Mouse (Mus musculus) heart, adult 2 months (tissue): ENCODE data around the gene Hist3h2ba. TPM values are rescaled to one million over a fixed set of nuclear protein-coding genes. Genes with fewer than 3 reads are reported as not detected.

ENCODE experiments used
- DNase-seq, 2 experiments: peaks; one replicate each; pipeline ENCODE4 v3.0.0; 2021
- H3K27ac ChIP-seq: fragments of 200-600 bp; 2 replicates; pipeline ENCODE4 v1.8.1; 2022
- H3K27me3 ChIP-seq: fragments of 200-500 bp; 2 replicates; pipeline ENCODE4 v1.6.1; 2012; ENCODE audit warnings: mild to moderate bottlenecking, low read length, inconsistent platforms, mixed read lengths; ENCODE audit not compliant: control insufficient read depth, insufficient read depth
- H3K36me3 ChIP-seq: fragments of 200-500 bp; 2 replicates; pipeline ENCODE4 v1.6.1; 2012; ENCODE audit warnings: low read length, inconsistent platforms; ENCODE audit not compliant: control insufficient read depth, insufficient read depth
- H3K4me1 ChIP-seq: fragments of 200-500 bp; 2 replicates; pipeline ENCODE4 v1.6.1; 2011; ENCODE audit warnings: low read length; ENCODE audit not compliant: control insufficient read depth, insufficient read depth
- H3K4me3 ChIP-seq: fragments of 200-600 bp; 2 replicates; pipeline ENCODE4 v1.8.1; 2022
- H3K79me2 ChIP-seq: fragments of 200-500 bp; replicated peaks from 2 replicates; pipeline ENCODE4 v1.6.1; 2012; ENCODE audit warnings: mild to moderate bottlenecking, inconsistent platforms, low read length, moderate library complexity, mixed read lengths; ENCODE audit not compliant: control insufficient read depth, insufficient read depth
- H3K9ac ChIP-seq: fragments of 200-500 bp; 2 replicates; pipeline ENCODE4 v1.6.1; 2012; ENCODE audit warnings: low read depth, mild to moderate bottlenecking, control low read depth, inconsistent platforms, low read length, mixed read lengths
- CTCF ChIP-seq: fragments of 200-600 bp; IDR thresholded peaks from 2 replicates; pipeline ENCODE4 v1.8.1; 2022; ENCODE audit warnings: antibody characterized with exemption, mild to moderate bottlenecking, moderate library complexity
- EP300 ChIP-seq: fragments of 200-500 bp; IDR thresholded peaks from 2 replicates; pipeline ENCODE4 v1.6.1; 2011; ENCODE audit warnings: low read depth, low read length, control low read depth; ENCODE audit not compliant: insufficient read depth
- POLR2A ChIP-seq: fragments of 200-500 bp; IDR thresholded peaks from 2 replicates; pipeline ENCODE4 v1.6.1; 2011; ENCODE audit warnings: mild to moderate bottlenecking, low read depth, low read length, control low read depth; ENCODE audit not compliant: insufficient read depth
- WGBS: fragments of 180-500 bp; shearing (Covaris S2); methylation state at CpG from one replicate; pipeline ENCODE4 v1.1.7; 2018; 5-methylcytosine and 5-hydroxymethylcytosine counted together
- intact Hi-C: fragments of 180-260 bp; cut with DNase I; formaldehyde crosslinking; loops from one replicate; pipeline ENCODE4 v1.15.1; 2025
- polyA plus RNA-seq: library from polyadenylated mRNA; depleted of rRNA; stranded (reverse); fragments of >200 nt; gene quantifications from 2 replicates; pipeline ENCODE4 v1.2.3, GENCODE M21; 2012
- total RNA-seq, 2 experiments: library from RNA; stranded (reverse); gene quantifications; 2 replicates each; pipeline ENCODE4 v1.2.3; 2021

The Hist3h2ba gene
- total and polyA plus RNA-seq, 3 experiments = 0.81 to 1.5 (median 1.1) TPM

DNA sequence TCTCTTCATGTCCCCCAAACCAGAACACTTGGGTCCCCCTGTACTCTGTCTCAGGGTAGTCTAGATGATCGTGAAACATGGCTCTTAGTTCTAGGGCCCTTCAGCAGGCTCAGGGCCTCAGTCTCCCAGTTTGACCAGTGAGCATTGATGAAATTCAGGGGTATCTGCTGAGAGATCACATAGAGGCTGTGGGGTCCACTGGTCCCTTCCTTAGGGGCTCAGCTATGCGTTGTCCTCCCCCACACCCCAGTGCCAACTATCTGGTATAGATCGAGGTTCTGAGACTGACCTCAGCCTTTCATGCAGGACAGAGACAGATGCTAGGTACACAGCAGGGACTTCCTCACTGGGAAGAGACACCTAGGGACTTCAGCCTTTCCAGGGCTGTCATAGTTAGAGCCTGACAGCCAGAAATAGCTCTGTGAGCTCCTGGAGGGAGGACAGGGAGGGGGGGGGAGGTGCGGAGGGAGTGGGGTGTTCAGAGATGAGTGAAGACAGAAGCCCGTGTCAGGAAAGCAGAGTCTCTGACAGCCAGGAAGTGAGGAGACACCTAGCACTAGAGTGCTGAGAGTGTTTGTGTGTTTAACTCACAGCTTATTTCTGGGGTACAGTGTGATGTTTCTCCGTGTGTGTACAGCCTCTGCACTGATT, 35.1 kb downstream of the Hist3h2ba start:
- DNase-seq = no peak
- 48% methylated on average over 6 of the region's 6 CpGs for WGBS
- Histone ChIP-seq H3K27ac (peak overlapping the region; percentile 77), H3K4me1 (peaks cover 32% of the 10 kb centered on the region), H3K9ac (0 out of 2 replicates have a peak overlapping the region, but pooled peaks have one; percentile 28), H3K79me2 (peaks cover 3% of the 10 kb centered on the region), H3K4me3 (no peak overlapping the region), H3K27me3 (no peaks in the 10 kb centered on the region), H3K36me3 (peaks cover 8% of the 10 kb centered on the region)
- TF ChIP-seq POLR2A = no peak
- peak; percentile 9; the same call in 1 of the 2 replicates for TF ChIP-seq EP300
- intact Hi-C loops = no loop called here

- no peak for TF ChIP-seq CTCF
- no peak for TF ChIP-seq POLR2A
- TF ChIP-seq EP300 = no peak
- intact Hi-C loops = no loop called here
- no peaks in the 10 kb centered on the region for H3K27me3 ChIP-seq
- WGBS = 86% methylated on average over 7 of the region's 7 CpGs
- H3K4me3 ChIP-seq = no peak overlapping the region
- DNase-seq = no peak
- H3K9ac ChIP-seq = no peak overlapping the region
- H3K36me3 ChIP-seq = peaks cover 8% of the 10 kb centered on the region
- H3K79me2 ChIP-seq = peaks cover 3% of the 10 kb centered on the region
- peaks cover 27% of the 10 kb centered on the region for H3K4me1 ChIP-seq
- peak overlapping the region; percentile 51 for H3K27ac ChIP-seq
Measured at GRCm38 (mm10) chr11:58984657-58985056, 35.9 kb downstream of the Hist3h2ba start.

DNA sequence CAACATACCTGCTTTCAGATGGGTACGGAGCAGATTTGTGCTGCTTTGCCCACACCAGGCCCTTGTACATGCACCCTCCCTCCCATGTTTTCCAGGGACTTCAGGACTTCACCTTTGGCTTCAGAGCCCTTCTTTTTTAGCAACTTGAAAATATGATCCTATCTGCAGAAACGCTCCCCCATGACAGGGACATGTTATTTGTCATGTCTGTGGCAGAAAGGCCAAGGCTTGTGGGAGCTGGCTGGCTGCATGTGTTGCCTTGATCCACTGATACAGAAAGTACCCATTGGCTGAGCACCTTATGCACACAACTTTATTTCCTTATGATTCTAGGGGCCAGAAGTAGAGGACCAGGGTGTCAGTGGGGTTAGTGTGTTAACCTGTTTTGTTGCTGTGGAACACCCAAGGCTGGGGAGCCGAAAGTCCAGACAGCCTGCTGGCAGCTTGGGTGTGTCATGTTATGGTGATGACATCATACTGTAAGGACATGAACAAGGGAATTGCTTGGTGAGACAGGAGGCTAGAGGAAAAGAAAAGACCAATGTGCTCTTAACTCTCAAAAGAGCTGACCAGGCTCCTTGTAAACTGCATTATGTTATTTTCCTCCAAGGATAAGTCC, 36.7 kb downstream of the Hist3h2ba start:
- Histone ChIP-seq H3K79me2 (peaks cover 3% of the 10 kb centered on the region), H3K4me1 (peaks cover 25% of the 10 kb centered on the region), H3K36me3 (peaks cover 8% of the 10 kb centered on the region), H3K27me3 (no peaks in the 10 kb centered on the region), H3K9ac (no peak overlapping the region), H3K4me3 (no peak overlapping the region), H3K27ac (no peak overlapping the region)
- WGBS = 60% methylated on average over 3 of the region's 3 CpGs
- intact Hi-C loops = no loop called here
- TF ChIP-seq CTCF (no peak), POLR2A (no peak), EP300 (no peak)
- DNase-seq = no peak

DNA sequence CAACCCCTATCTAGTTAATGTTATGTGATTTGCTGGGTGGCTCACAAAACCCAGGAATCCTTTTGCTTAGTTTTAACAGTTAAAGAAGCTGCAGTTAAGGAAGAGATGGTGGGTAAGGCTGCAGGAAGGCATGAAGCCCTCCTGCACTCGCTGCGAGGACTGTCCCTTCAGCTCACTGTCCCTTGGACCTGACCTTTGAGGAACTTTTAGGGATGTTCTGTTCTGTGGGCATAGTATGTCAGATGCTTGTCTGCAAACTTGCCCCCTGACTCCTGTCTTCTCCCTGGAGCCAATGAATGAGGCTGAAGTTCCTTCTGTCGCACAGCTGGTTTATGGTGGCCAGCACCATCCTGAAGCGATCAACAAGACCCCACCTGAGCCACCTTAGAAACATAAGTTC, 40.4 kb downstream of the Hist3h2ba start:
- 90% methylated on average over 4 of the region's 4 CpGs for WGBS
- no peak overlapping the region for H3K9ac ChIP-seq
- H3K79me2 ChIP-seq = no peaks in the 10 kb centered on the region; the same call in 1 of the 2 replicates
- no peak for DNase-seq
- intact Hi-C loops = no loop called here
- H3K4me3 ChIP-seq = no peak overlapping the region
- no peaks in the 10 kb centered on the region for H3K27me3 ChIP-seq
- TF ChIP-seq POLR2A = no peak
- no peak for TF ChIP-seq CTCF
- no peak for TF ChIP-seq EP300
- peaks cover 2% of the 10 kb centered on the region for H3K36me3 ChIP-seq
- H3K4me1 ChIP-seq = peaks cover 12% of the 10 kb centered on the region
- H3K27ac ChIP-seq = no peak overlapping the region

DNA sequence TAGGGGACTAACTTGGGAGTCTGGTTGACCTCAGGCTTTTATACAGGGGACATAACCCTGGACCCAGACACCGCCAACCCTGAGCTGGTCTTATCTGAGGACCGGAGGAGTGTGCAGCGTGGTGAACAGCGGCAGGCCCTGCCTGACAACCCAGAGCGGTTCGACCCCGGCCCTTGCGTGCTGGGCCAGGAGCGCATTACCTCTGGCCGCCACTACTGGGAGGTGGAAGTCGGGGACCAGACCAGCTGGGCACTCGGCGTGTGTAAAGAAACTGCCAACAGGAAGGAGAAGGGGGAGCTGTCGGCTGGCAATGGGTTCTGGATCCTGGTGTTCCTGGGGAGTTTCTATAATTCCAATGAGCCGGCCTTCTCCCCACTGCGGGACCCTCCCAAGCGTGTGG, 41.4 kb downstream of the Hist3h2ba start:
- H3K36me3 ChIP-seq = peaks cover 2% of the 10 kb centered on the region

DNA sequence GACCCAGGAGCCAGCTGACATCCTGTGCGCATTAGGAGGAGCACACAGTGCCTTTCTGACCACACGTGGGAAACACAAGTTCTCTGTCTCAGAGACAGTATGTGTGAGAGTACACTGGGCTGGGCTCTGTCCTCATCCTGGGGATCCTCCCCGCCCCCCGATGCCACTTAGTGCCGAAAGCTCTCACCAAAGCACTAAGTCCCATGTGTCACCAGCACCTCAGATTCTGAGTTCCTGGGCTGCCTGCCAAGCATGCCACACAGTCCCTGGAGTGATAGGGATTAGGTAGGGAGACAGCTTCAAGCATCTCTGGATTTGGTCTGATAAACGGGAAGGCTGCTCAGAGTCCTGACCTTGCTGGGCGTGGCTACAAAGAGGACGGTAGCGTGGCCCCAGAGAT, 42.1 kb downstream of the Hist3h2ba start:
- 57% methylated on average over 9 of the region's 9 CpGs for WGBS
- H3K27ac ChIP-seq = peak overlapping the region; percentile 36; the same call in 1 of the 2 replicates
- DNase-seq = peak; percentile 41 to 66
- intact Hi-C loops = no loop called here
- peaks cover under 1% of the 10 kb centered on the region for H3K36me3 ChIP-seq
- no peaks in the 10 kb centered on the region for H3K27me3 ChIP-seq
- H3K9ac ChIP-seq = no peak overlapping the region
- no peaks in the 10 kb centered on the region for H3K79me2 ChIP-seq
- TF ChIP-seq POLR2A (0 out of 2 replicates have a peak, but pooled peaks have one; percentile 26), CTCF (no peak), EP300 (peak; percentile 79; the same call in 1 of the 2 replicates)
- H3K4me1 ChIP-seq = peaks cover 12% of the 10 kb centered on the region
- H3K4me3 ChIP-seq = no peak overlapping the region

More for the DNA sequence above, 41.4 kb downstream of the Hist3h2ba start:
- Histone ChIP-seq H3K27me3 (no peaks in the 10 kb centered on the region), H3K4me1 (peaks cover 11% of the 10 kb centered on the region), H3K27ac (peak overlapping the region; percentile 36; the same call in 1 of the 2 replicates), H3K79me2 (no peaks in the 10 kb centered on the region), H3K9ac (no peak overlapping the region), H3K4me3 (no peak overlapping the region)
- peak in 1 of 2 experiments; percentile 34 for DNase-seq
- TF ChIP-seq EP300 = no peak
- TF ChIP-seq POLR2A = no peak
- no peak for TF ChIP-seq CTCF
- intact Hi-C loops = no loop called here
- 72% methylated on average over 17 of the region's 17 CpGs for WGBS
